Mouse (Mus musculus) CD4-positive, CD25-positive, alpha-beta regulatory T cell, adult 9 weeks (primary cell): ENCODE measurements around the gene Gm3404. TPM values are rescaled to one million over a fixed set of nuclear protein-coding genes. Genes with fewer than 3 reads are reported as not detected.

Experiments used
- polyA plus RNA-seq: library from polyadenylated mRNA; unstranded; fragments of 100-300 nt; shearing (Covaris generic); gene quantifications from one replicate; pipeline ENCODE4 v1.2.1, GENCODE M21; 2017

Gene Gm3404
- polyA plus RNA-seq: not detected

DNA sequence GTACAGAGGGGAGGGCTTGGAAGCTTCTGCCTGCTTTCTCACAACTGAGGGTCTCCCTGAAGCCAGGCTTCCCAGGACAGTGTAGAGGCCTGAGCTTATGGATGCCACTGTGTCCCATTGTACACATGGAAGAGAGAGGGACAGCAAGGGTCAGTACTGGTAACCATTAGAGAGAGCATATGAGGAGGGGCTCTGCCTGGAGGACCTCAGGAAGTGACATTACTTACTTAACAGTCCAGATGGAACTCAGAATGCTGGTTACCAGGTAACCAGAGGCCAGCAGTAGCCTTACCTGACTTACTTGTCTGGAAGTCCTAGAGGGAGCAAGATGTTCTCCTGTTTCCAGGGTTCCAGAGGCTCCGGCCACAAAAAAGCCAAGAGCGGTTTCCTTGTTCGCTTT lies at the start of gene Gm3404:
Gene Gm3404 (plus strand): TSS at position 301 of the 400 bp plus-strand sequence.

DNA sequence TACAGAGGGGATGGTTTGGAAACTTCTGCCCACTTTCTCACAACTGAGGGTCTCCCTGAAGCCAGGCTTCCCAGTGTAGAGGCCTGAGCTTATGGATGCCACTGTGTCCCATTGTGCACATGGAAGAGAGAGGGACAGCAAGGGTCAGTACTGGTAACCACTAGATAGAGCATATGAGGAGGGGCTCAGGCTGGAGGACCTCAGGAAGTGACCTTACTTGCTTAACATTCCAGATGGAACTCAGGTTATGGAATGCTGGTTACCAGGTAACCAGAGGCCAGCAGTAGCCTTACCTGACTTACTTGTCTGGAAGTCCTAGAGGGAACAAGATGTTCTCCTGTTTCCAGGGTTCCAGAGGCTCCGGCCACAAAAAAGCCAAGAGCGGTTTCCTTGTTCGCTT lies 43.9 kb upstream of the Gm3404 start, which contains the start of gene Gm6408:
Gene Gm6408 (plus strand): TSS at position 301 of the 400 bp plus-strand sequence.

DNA sequence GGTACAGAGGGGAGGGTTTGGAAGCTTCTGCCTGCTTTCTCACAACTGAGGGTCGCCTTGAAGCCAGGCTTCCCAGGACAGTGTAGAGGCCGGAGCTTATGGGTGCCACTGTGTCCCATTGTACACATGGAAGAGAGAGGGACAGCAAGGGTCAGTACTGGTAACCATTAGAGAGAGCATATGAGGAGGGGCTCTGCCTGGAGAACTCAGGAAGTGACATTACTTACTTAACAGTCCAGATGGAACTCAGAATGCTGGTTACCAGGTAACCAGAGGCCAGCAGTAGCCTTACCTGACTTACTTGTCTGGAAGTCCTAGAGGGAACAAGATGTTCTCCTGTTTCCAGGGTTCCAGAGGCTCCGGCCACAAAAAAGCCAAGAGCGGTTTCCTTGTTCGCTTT lies 34.5 kb upstream of the Gm3404 start, which contains the start of gene Gm6370:
Gene Gm6370 (plus strand): TSS at position 301 of the 400 bp plus-strand sequence.

DNA sequence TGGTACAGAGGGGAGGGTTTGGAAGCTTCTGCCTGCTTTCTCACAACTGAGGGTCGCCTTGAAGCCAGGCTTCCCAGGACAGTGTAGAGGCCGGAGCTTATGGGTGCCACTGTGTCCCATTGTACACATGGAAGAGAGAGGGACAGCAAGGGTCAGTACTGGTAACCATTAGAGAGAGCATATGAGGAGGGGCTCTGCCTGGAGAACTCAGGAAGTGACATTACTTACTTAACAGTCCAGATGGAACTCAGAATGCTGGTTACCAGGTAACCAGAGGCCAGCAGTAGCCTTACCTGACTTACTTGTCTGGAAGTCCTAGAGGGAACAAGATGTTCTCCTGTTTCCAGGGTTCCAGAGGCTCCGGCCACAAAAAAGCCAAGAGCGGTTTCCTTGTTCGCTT lies 23.5 kb upstream of the Gm3404 start, which contains the start of gene 4930449I24Rik:
Gene 4930449I24Rik (plus strand): TSS at position 301 of the 400 bp plus-strand sequence.

DNA sequence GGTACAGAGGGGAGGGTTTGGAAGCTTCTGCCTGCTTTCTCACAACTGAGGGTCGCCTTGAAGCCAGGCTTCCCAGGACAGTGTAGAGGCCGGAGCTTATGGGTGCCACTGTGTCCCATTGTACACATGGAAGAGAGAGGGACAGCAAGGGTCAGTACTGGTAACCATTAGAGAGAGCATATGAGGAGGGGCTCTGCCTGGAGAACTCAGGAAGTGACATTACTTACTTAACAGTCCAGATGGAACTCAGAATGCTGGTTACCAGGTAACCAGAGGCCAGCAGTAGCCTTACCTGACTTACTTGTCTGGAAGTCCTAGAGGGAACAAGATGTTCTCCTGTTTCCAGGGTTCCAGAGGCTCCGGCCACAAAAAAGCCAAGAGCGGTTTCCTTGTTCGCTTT lies 11.8 kb upstream of the Gm3404 start, which contains the start of gene Gm3402:
Gene Gm3402 (plus strand): TSS at position 301 of the 400 bp plus-strand sequence.

DNA sequence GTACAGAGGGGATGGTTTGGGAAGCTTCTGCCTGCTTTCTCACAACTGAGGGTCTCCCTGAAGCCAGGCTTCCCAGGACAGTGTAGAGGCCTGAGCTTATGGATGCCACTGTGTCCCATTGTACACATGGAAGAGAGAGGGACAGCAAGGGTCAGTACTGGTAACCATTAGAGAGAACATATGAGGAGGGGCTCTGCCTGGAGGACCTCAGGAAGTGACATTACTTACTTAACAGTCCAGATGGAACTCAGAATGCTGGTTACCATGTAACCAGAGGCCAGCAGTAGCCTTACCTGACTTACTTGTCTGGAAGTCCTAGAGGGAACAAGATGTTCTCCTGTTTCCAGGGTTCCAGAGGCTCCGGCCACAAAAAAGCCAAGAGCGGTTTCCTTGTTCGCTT lies 11.7 kb downstream of the Gm3404 start, which contains the start of gene Gm3409:
Gene Gm3409 (plus strand): TSS at position 301 of the 400 bp plus-strand sequence.

DNA sequence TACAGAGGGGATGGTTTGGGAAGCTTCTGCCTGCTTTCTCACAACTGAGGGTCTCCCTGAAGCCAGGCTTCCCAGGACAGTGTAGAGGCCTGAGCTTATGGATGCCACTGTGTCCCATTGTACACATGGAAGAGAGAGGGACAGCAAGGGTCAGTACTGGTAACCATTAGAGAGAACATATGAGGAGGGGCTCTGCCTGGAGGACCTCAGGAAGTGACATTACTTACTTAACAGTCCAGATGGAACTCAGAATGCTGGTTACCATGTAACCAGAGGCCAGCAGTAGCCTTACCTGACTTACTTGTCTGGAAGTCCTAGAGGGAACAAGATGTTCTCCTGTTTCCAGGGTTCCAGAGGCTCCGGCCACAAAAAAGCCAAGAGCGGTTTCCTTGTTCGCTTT lies 30.2 kb downstream of the Gm3404 start, which contains the start of gene Gm3415:
Gene Gm3415 (plus strand): TSS at position 301 of the 400 bp plus-strand sequence.

Other genes with a start within 250 kb of the Gm3404 start
- gene Wasf3, start 140.8 kb upstream of the Gm3404 start, polyA plus RNA-seq: not detected
- gene Gm6408, start 43.8 kb upstream of the Gm3404 start, polyA plus RNA-seq: not detected
- gene Gm6370, start 34.4 kb upstream of the Gm3404 start, polyA plus RNA-seq: not detected
- not detected for gene 4930449I24Rik, start 23.4 kb upstream of the Gm3404 start, polyA plus RNA-seq
- gene Gm3402, start 11.7 kb upstream of the Gm3404 start, polyA plus RNA-seq: not detected
- gene Gm3409, start 11.8 kb downstream of the Gm3404 start, polyA plus RNA-seq: not detected
- gene Gm3415, start 30.3 kb downstream of the Gm3404 start, polyA plus RNA-seq: not detected
- gene Gpr12, start 59.4 kb downstream of the Gm3404 start, polyA plus RNA-seq: not detected